Mouse (Mus musculus): ENCODE measurements at regions not wholly inside any gene's neighbourhood (a gene's known extent, or its start where the extent isn't known, plus 50 kb on each side); places are given as distances from the start of the nearest gene placed in this dataset.

DNA sequence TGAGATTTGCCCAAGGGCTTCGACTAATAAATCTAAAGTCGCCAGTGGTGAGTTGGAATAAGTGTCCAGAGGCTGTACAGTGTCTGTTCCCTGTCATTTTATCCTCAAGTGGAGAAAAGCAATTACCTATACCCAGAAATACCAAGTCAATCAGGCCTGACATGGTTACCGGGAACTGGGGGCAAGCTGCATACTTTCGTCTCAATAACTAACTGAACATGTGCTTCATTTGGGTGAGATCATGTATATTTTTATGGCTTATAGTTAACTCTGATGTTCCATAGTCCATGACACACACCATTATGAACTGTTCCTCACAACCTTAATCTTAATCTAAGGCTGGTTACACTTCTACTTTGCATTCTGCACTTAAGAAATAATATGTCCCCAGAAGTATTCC is 462.4 kb upstream of the Cited2 start:
- Histone ChIP-seq H3K27me3 (replicated peaks; ENCODE audit: control insufficient read depth, insufficient read depth, low read length) (no peaks in the 10 kb centered on the region), H3K4me3 (ENCODE audit: insufficient read depth, low read depth, low read length) (no peak overlapping the region), H3K27ac (ENCODE audit: insufficient read depth, low read depth, low read length) (no peak overlapping the region), H3K4me1 (ENCODE audit: control insufficient read depth, insufficient read depth, low read length) (no peaks in the 10 kb centered on the region), H3K36me3 (ENCODE audit: control insufficient read depth, insufficient read depth, low read length) (no peaks in the 10 kb centered on the region)
- 42% methylated on average over 4 of the region's 4 CpGs for WGBS
- TF ChIP-seq POLR2A (IDR thresholded peaks at IDR 0.05; ENCODE audit: low read depth, low read length) (no peak), CTCF (conservative IDR thresholded peaks at IDR 0.05; ENCODE audit: insufficient read depth, insufficient read length, low read depth, low read length) (no peak)
- peak; percentile 20 for DNase-seq

DNA sequence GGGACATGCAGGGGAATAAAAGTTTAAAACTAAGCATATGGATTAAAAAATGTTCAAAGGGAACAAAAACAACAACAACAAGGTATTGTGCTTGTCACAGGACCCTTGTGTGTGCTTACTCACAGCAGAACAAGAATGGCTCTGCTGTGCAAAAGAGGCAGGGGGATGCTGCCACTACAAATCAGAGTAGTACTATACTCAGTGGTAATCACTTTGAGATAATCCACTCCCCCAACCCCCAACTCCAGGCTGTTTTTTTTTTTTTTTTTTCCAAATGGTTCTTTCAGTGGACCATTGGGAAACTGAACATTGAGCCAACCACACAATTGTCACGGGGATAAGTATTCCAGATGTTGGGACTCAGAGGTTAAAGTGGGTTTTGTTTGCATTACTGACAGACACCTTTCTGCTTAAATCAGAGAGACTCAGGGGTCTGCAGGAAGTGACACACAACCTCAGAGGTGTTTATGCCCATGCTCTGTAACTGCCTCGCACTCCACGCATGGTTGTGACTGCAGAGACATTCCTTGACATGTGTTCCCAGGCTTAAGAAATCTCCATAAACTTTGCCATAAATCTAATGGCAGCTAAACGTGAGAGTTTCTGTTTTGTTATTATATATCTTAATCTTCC is 461.7 kb upstream of the Cited2 start:
- WGBS, result 65% methylated on average over 4 of the region's 4 CpGs
- H3K4me3 ChIP-seq (ENCODE audit: insufficient read depth, low read depth, low read length), result no peak overlapping the region
- TF ChIP-seq CTCF (conservative IDR thresholded peaks at IDR 0.05; ENCODE audit: insufficient read depth, insufficient read length, low read depth, low read length) (no peak), POLR2A (IDR thresholded peaks at IDR 0.05; ENCODE audit: low read depth, low read length) (no peak)
- no peaks in the 10 kb centered on the region for H3K4me1 ChIP-seq (ENCODE audit: control insufficient read depth, insufficient read depth, low read length)
- no peaks in the 10 kb centered on the region for H3K36me3 ChIP-seq (ENCODE audit: control insufficient read depth, insufficient read depth, low read length)
- H3K27me3 ChIP-seq (replicated peaks; ENCODE audit: control insufficient read depth, insufficient read depth, low read length), result no peaks in the 10 kb centered on the region
- H3K27ac ChIP-seq (ENCODE audit: insufficient read depth, low read depth, low read length), result no peak overlapping the region
- no peak for DNase-seq

- no peak overlapping the region for H3K27ac ChIP-seq (ENCODE audit: insufficient read depth, low read depth, low read length)
- H3K27me3 ChIP-seq (replicated peaks; ENCODE audit: control insufficient read depth, insufficient read depth, low read length), result no peaks in the 10 kb centered on the region
- no peaks in the 10 kb centered on the region for H3K4me1 ChIP-seq (ENCODE audit: control insufficient read depth, insufficient read depth, low read length)
- no peak overlapping the region for H3K4me3 ChIP-seq (ENCODE audit: insufficient read depth, low read depth, low read length)
- H3K36me3 ChIP-seq (ENCODE audit: control insufficient read depth, insufficient read depth, low read length), result no peaks in the 10 kb centered on the region
- WGBS, result 42% methylated on average over 3 of the region's 3 CpGs
- no peak for DNase-seq
- TF ChIP-seq POLR2A (IDR thresholded peaks at IDR 0.05; ENCODE audit: low read depth, low read length), result no peak
- no peak for TF ChIP-seq CTCF (conservative IDR thresholded peaks at IDR 0.05; ENCODE audit: insufficient read depth, insufficient read length, low read depth, low read length)
These were observed 461.2 kb upstream of the Cited2 start for GRCm38 (mm10) chr10:17261825-17262205.

GRCm38 (mm10) chr10:17272646-17273045 is 450.4 kb upstream of the Cited2 start:
- no peaks in the 10 kb centered on the region for H3K4me1 ChIP-seq (ENCODE audit: control insufficient read depth, insufficient read depth, low read length)
- WGBS, result 77% methylated on average over 5 of the region's 5 CpGs
- no peak for DNase-seq
- no peak overlapping the region for H3K27ac ChIP-seq (ENCODE audit: insufficient read depth, low read depth, low read length)
- no peaks in the 10 kb centered on the region for H3K36me3 ChIP-seq (ENCODE audit: control insufficient read depth, insufficient read depth, low read length)
- TF ChIP-seq POLR2A (IDR thresholded peaks at IDR 0.05; ENCODE audit: low read depth, low read length) (no peak), CTCF (conservative IDR thresholded peaks at IDR 0.05; ENCODE audit: insufficient read depth, insufficient read length, low read depth, low read length) (no peak)
- H3K27me3 ChIP-seq (replicated peaks; ENCODE audit: control insufficient read depth, insufficient read depth, low read length), result no peaks in the 10 kb centered on the region
- no peak overlapping the region for H3K4me3 ChIP-seq (ENCODE audit: insufficient read depth, low read depth, low read length)

GRCm38 (mm10) chr10:17273855-17274254 is 449.2 kb upstream of the Cited2 start:
- TF ChIP-seq POLR2A (IDR thresholded peaks at IDR 0.05; ENCODE audit: low read depth, low read length) (no peak), CTCF (conservative IDR thresholded peaks at IDR 0.05; ENCODE audit: insufficient read depth, insufficient read length, low read depth, low read length) (no peak)
- Histone ChIP-seq H3K27me3 (replicated peaks; ENCODE audit: control insufficient read depth, insufficient read depth, low read length) (no peaks in the 10 kb centered on the region), H3K27ac (ENCODE audit: insufficient read depth, low read depth, low read length) (no peak overlapping the region), H3K4me3 (ENCODE audit: insufficient read depth, low read depth, low read length) (no peak overlapping the region), H3K36me3 (ENCODE audit: control insufficient read depth, insufficient read depth, low read length) (no peaks in the 10 kb centered on the region), H3K4me1 (ENCODE audit: control insufficient read depth, insufficient read depth, low read length) (no peaks in the 10 kb centered on the region)
- WGBS, result 68% methylated on average over 3 of the region's 3 CpGs
- no peak for DNase-seq

GRCm38 (mm10) chr10:17275214-17275613 is 447.8 kb upstream of the Cited2 start:
- Histone ChIP-seq H3K27me3 (replicated peaks; ENCODE audit: control insufficient read depth, insufficient read depth, low read length) (no peaks in the 10 kb centered on the region), H3K4me3 (ENCODE audit: insufficient read depth, low read depth, low read length) (no peak overlapping the region), H3K27ac (ENCODE audit: insufficient read depth, low read depth, low read length) (no peak overlapping the region), H3K36me3 (ENCODE audit: control insufficient read depth, insufficient read depth, low read length) (no peaks in the 10 kb centered on the region), H3K4me1 (ENCODE audit: control insufficient read depth, insufficient read depth, low read length) (no peaks in the 10 kb centered on the region)
- no peak for DNase-seq
- 45% methylated on average over 1 of the region's 1 CpGs for WGBS
- TF ChIP-seq POLR2A (IDR thresholded peaks at IDR 0.05; ENCODE audit: low read depth, low read length), result no peak
- TF ChIP-seq CTCF (conservative IDR thresholded peaks at IDR 0.05; ENCODE audit: insufficient read depth, insufficient read length, low read depth, low read length), result no peak

DNA sequence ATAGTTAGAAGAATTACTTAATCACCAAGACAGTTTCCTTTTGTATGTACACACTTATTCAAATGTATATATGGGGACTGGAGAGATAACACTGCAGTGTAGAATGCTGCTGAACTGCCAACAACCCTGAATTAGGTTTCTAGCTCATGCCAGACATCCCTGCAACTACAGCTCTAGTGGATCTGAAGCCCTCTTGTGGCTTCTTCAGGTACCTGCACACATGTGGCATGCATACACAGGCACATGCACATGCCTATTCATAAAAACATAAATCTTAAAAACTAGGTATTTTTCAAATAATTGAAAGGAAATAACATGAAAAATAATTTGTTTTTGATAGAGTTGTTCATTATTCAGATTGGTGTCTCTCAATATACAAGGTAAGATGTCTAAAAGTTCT is 445.1 kb upstream of the Cited2 start:
- no peaks in the 10 kb centered on the region for H3K36me3 ChIP-seq (ENCODE audit: control insufficient read depth, insufficient read depth, low read length)
- DNase-seq, result no peak
- no peaks in the 10 kb centered on the region for H3K27me3 ChIP-seq (replicated peaks; ENCODE audit: control insufficient read depth, insufficient read depth, low read length)
- no peak overlapping the region for H3K27ac ChIP-seq (ENCODE audit: insufficient read depth, low read depth, low read length)
- H3K4me1 ChIP-seq (ENCODE audit: control insufficient read depth, insufficient read depth, low read length), result no peaks in the 10 kb centered on the region
- H3K4me3 ChIP-seq (ENCODE audit: insufficient read depth, low read depth, low read length), result no peak overlapping the region
- TF ChIP-seq CTCF (conservative IDR thresholded peaks at IDR 0.05; ENCODE audit: insufficient read depth, insufficient read length, low read depth, low read length) (no peak), POLR2A (IDR thresholded peaks at IDR 0.05; ENCODE audit: low read depth, low read length) (no peak)

Data from kidney, adult 2 months (tissue).